Mouse (Mus musculus) heart, postnatal 25 days (tissue): Measurements from ENCODE around the gene Olfr1341. TPM values are rescaled to one million over a fixed set of nuclear protein-coding genes. Genes with fewer than 3 reads are reported as not detected.

Experiments used
- DNase-seq: peaks from one replicate; pipeline ENCODE4 v3.0.0; 2022; ENCODE audit warnings: low spot score
- intact Hi-C: fragments of 180-260 bp; cut with DNase I; formaldehyde crosslinking; loops from one replicate; pipeline ENCODE4 v1.15.1; 2025
- total RNA-seq, 2 experiments: library from RNA; stranded (reverse); gene quantifications; 2 replicates each; pipeline ENCODE4 v1.2.3; 2021

Gene Olfr1341
- not detected for total RNA-seq

- intact Hi-C loops = no loop called here
- no peak for DNase-seq
These were observed at the start of gene Olfr1341 for GRCm38 (mm10) chr4:118703223-118703622. Gene Olfr1341 (plus strand): TSS chr4:118703523.

- intact Hi-C loops = no loop called here
- no peak for DNase-seq
These were observed 44.7 kb upstream of the Olfr1341 start, which contains the start of gene Olfr62 for GRCm38 (mm10) chr4:118658652-118659051. Gene Olfr62 (plus strand): TSS chr4:118658952.

- no peak for DNase-seq
- intact Hi-C loops = no loop called here
These were observed 16.2 kb upstream of the Olfr1341 start for GRCm38 (mm10) chr4:118687086-118687485.

- no peak for DNase-seq
- intact Hi-C loops = no loop called here
These were observed 10.8 kb upstream of the Olfr1341 start, which contains the start of gene Olfr1342 for GRCm38 (mm10) chr4:118692412-118692973. Gene Olfr1342 (minus strand): TSS chr4:118692756.

- intact Hi-C loops = no loop called here
These were observed 9.5 kb upstream of the Olfr1341 start for GRCm38 (mm10) chr4:118693812-118694211.

GRCm38 (mm10) chr4:118708086-118708485 is 4.8 kb downstream of the Olfr1341 start:
- DNase-seq = no peak
- intact Hi-C loops = no loop called here

More at GRCm38 (mm10) chr4:118693812-118694211, 9.5 kb upstream of the Olfr1341 start:
- DNase-seq = no peak

- intact Hi-C loops = no loop called here
- no peak for DNase-seq
These were observed 8.3 kb downstream of the Olfr1341 start for GRCm38 (mm10) chr4:118711656-118712055.

- intact Hi-C loops = no loop called here
- no peak for DNase-seq
These were observed 16.5 kb downstream of the Olfr1341 start, which contains the start of gene Olfr1340 for GRCm38 (mm10) chr4:118719838-118720237. Gene Olfr1340 (plus strand): TSS chr4:118720138.

GRCm38 (mm10) chr4:118721742-118722483 is 18.6 kb downstream of the Olfr1341 start:
- intact Hi-C loops = no loop called here
- no peak for DNase-seq

- no peak for DNase-seq
- intact Hi-C loops = no loop called here
These were observed 28.6 kb downstream of the Olfr1341 start, which contains the start of gene Olfr1339 for GRCm38 (mm10) chr4:118731875-118732274. Gene Olfr1339 (plus strand): TSS chr4:118732175.

GRCm38 (mm10) chr4:118739574-118739973 is 36.3 kb downstream of the Olfr1341 start:
- no peak for DNase-seq
- intact Hi-C loops = loop anchor here (5.0 kb wide), 1 partner anchor 33 kb away; no protein-coding TSS in a partner anchor

GRCm38 (mm10) chr4:118740988-118741698 is 37.8 kb downstream of the Olfr1341 start:
- intact Hi-C loops = no loop called here
- no peak for DNase-seq

- intact Hi-C loops = no loop called here
- no peak for DNase-seq
These were observed 38.6 kb downstream of the Olfr1341 start for GRCm38 (mm10) chr4:118741881-118742280.

GRCm38 (mm10) chr4:118758637-118759036 is 55.3 kb downstream of the Olfr1341 start, which contains the start of gene Olfr1338:
Gene Olfr1338 (minus strand): TSS chr4:118758737.
- intact Hi-C loops = no loop called here
- DNase-seq = no peak

Other genes starting within 250 kb of the Olfr1341 start
- gene Mpl, start 246.0 kb upstream of the Olfr1341 start, total RNA-seq = under 1 TPM; 0.21 to 0.42 TPM
- gene Tie1, start 213.5 kb upstream of the Olfr1341 start, total RNA-seq = 10 to 100 TPM; 64.0 to 75.8 TPM
- not detected for gene 2610528J11Rik, start 176.5 kb upstream of the Olfr1341 start, total RNA-seq
- gene Tmem125, start 159.5 kb upstream of the Olfr1341 start, total RNA-seq = under 1 TPM in 1 of 2 experiments, not detected in 1; 0.17 TPM
- gene Cfap57, start 82.7 kb upstream of the Olfr1341 start, total RNA-seq = under 1 TPM in 1 of 2 experiments, not detected in 1; 0.05 TPM
- gene Ebna1bp2, start 82.7 kb upstream of the Olfr1341 start, total RNA-seq = 10 to 100 TPM; 36.6 to 38.2 TPM
- gene Olfr62, start 44.6 kb upstream of the Olfr1341 start, total RNA-seq = not detected
- not detected for gene Olfr1342, start 10.8 kb upstream of the Olfr1341 start, total RNA-seq
- gene Olfr1340, start 16.6 kb downstream of the Olfr1341 start, total RNA-seq = not detected
- gene Olfr1339, start 28.7 kb downstream of the Olfr1341 start, total RNA-seq = not detected
- gene Olfr1338, start 55.2 kb downstream of the Olfr1341 start, total RNA-seq = not detected
- not detected for gene Olfr1337, start 79.1 kb downstream of the Olfr1341 start, total RNA-seq
- gene Olfr1335, start 106.4 kb downstream of the Olfr1341 start, total RNA-seq = not detected
- gene Olfr1333, start 132.8 kb downstream of the Olfr1341 start, total RNA-seq = not detected
- not detected for gene Olfr1331, start 161.1 kb downstream of the Olfr1341 start, total RNA-seq
- gene Olfr1330, start 185.1 kb downstream of the Olfr1341 start, total RNA-seq = not detected
- gene Olfr1329, start 213.9 kb downstream of the Olfr1341 start, total RNA-seq = not detected
- gene Olfr1328, start 235.1 kb downstream of the Olfr1341 start, total RNA-seq = not detected